Mouse (Mus musculus): Measurements from ENCODE around the gene Gm8677. TPM values are rescaled to one million over a fixed set of nuclear protein-coding genes. Genes with fewer than 3 reads are reported as not detected.
"Not testable (repeated sequence)": the region's sequence is repeated elsewhere in the genome, so short reads cannot be mapped to it uniquely, and the experiment has no call there.

The Gm8677 gene
- not detected in 2 replicates for polyA plus RNA-seq (2015; fragmentation: Nextera tagmentation; extraction: Ambion mirVana)

DNA sequence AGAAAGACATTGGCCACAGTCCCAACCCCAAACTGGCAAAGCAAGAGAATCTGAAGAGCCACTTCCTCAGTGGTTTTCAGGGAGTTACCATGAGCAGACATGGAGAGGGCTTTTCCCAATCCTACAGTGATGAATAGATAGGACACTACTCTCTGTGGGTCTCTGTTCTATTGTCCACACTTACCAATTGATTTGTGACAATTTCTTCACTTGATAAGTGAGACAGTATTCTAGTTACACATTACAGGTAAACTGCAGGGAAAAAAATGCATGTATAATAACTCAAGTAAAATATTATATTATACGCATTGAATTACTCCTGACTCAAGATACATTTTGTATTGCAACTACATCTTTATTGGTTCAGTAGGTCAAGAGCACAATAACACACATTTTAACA, at the start of gene Gm8677:
Gene Gm8677 (minus strand): TSS at position 101 of the 400 bp plus-strand sequence.
- not testable (repeated sequence) for ATAC-seq (ENCODE audit: low read depth); H3K4me1 ChIP-seq (ENCODE audit: control insufficient read depth, low read depth, low read length); H3K27ac ChIP-seq (ENCODE audit: low read length); H3K4me3 ChIP-seq (ENCODE audit: low read depth, low read length); H3K9ac ChIP-seq (ENCODE audit: low read depth, low read length); H3K27me3 ChIP-seq (ENCODE audit: control insufficient read depth, insufficient read depth, low read depth, low read length); H3K9me3 ChIP-seq (replicated peaks; ENCODE audit: control insufficient read depth, low read length); H3K4me2 ChIP-seq (ENCODE audit: low read depth, low read length); H3K36me3 ChIP-seq (ENCODE audit: control insufficient read depth, insufficient read depth)
- whole genome bisulfite sequencing (ENCODE audit: insufficient replicate concordance): no CpG with 5 or more reads among the region's 1 CpGs

- H3K9ac ChIP-seq (ENCODE audit: low read depth, low read length); H3K27ac ChIP-seq (ENCODE audit: low read length); H3K4me1 ChIP-seq (ENCODE audit: control insufficient read depth, low read depth, low read length); H3K4me3 ChIP-seq (ENCODE audit: low read depth, low read length); ATAC-seq (ENCODE audit: low read depth); H3K36me3 ChIP-seq (ENCODE audit: control insufficient read depth, insufficient read depth); H3K9me3 ChIP-seq (replicated peaks; ENCODE audit: control insufficient read depth, low read length); H3K27me3 ChIP-seq (ENCODE audit: control insufficient read depth, insufficient read depth, low read depth, low read length); H3K4me2 ChIP-seq (ENCODE audit: low read depth, low read length): not testable (repeated sequence)
- no CpG with 5 or more reads among the region's 3 CpGs for WGBS (ENCODE audit: insufficient replicate concordance)
Observed at GRCm38 (mm10) chr7:22565243-22565642, 30.6 kb upstream of the Gm8677 start, which contains the start of gene Gm4201. Gm4201 (minus strand) TSS chr7:22565343.

GRCm38 (mm10) chr7:22522667-22523066, 12.0 kb downstream of the Gm8677 start, which contains the start of gene Vmn1r152:
Vmn1r152 (plus strand) TSS chr7:22522967.
- H3K4me2 ChIP-seq (ENCODE audit: low read depth, low read length); ATAC-seq (ENCODE audit: low read depth); H3K27me3 ChIP-seq (ENCODE audit: control insufficient read depth, insufficient read depth, low read depth, low read length); H3K27ac ChIP-seq (ENCODE audit: low read length); H3K4me3 ChIP-seq (ENCODE audit: low read depth, low read length); H3K36me3 ChIP-seq (ENCODE audit: control insufficient read depth, insufficient read depth); H3K9ac ChIP-seq (ENCODE audit: low read depth, low read length); H3K4me1 ChIP-seq (ENCODE audit: control insufficient read depth, low read depth, low read length); H3K9me3 ChIP-seq (replicated peaks; ENCODE audit: control insufficient read depth, low read length): not testable (repeated sequence)
- WGBS (ENCODE audit: insufficient replicate concordance): no CpG with 5 or more reads among the region's 3 CpGs

GRCm38 (mm10) chr7:22499578-22499977, 35.1 kb downstream of the Gm8677 start, which contains the start of gene Vmn1r151:
Vmn1r151 (minus strand) TSS chr7:22499678.
- H3K27ac ChIP-seq (ENCODE audit: low read length); H3K36me3 ChIP-seq (ENCODE audit: control insufficient read depth, insufficient read depth); H3K4me3 ChIP-seq (ENCODE audit: low read depth, low read length); H3K4me2 ChIP-seq (ENCODE audit: low read depth, low read length); H3K9ac ChIP-seq (ENCODE audit: low read depth, low read length); H3K27me3 ChIP-seq (ENCODE audit: control insufficient read depth, insufficient read depth, low read depth, low read length); H3K9me3 ChIP-seq (replicated peaks; ENCODE audit: control insufficient read depth, low read length); H3K4me1 ChIP-seq (ENCODE audit: control insufficient read depth, low read depth, low read length); ATAC-seq (ENCODE audit: low read depth): not testable (repeated sequence)
- 13% methylated on average over 1 of the region's 3 CpGs for WGBS (ENCODE audit: insufficient replicate concordance)

Other genes with a start within 250 kb of the Gm8677 start
- not detected in 2 replicates for gene Gm4187, start 205.2 kb downstream of the Gm8677 start, polyA plus RNA-seq (2015; fragmentation: Nextera tagmentation; extraction: Ambion mirVana)
- gene Gm8660, start 163.8 kb downstream of the Gm8677 start, polyA plus RNA-seq (2015; fragmentation: Nextera tagmentation; extraction: Ambion mirVana): not detected in 2 replicates
- gene Vmn1r148, start 121.3 kb downstream of the Gm8677 start, polyA plus RNA-seq (2015; fragmentation: Nextera tagmentation; extraction: Ambion mirVana): not detected in 2 replicates
- gene Vmn1r149, start 96.7 kb downstream of the Gm8677 start, polyA plus RNA-seq (2015; fragmentation: Nextera tagmentation; extraction: Ambion mirVana): not detected in 2 replicates
- gene Gm10665, start 70.8 kb downstream of the Gm8677 start, polyA plus RNA-seq (2015; fragmentation: Nextera tagmentation; extraction: Ambion mirVana): not detected in 2 replicates
- not detected in 2 replicates for gene Vmn1r151, start 35.2 kb downstream of the Gm8677 start, polyA plus RNA-seq (2015; fragmentation: Nextera tagmentation; extraction: Ambion mirVana)
- gene Vmn1r152, start 11.9 kb downstream of the Gm8677 start, polyA plus RNA-seq (2015; fragmentation: Nextera tagmentation; extraction: Ambion mirVana): not detected in 2 replicates
- not detected in 2 replicates for gene Gm4201, start 30.5 kb upstream of the Gm8677 start, polyA plus RNA-seq (2015; fragmentation: Nextera tagmentation; extraction: Ambion mirVana)
- gene Gm4565, start 53.2 kb upstream of the Gm8677 start, polyA plus RNA-seq (2015; fragmentation: Nextera tagmentation; extraction: Ambion mirVana): not detected in 2 replicates
- gene Vmn1r155, start 123.1 kb upstream of the Gm8677 start, polyA plus RNA-seq (2015; fragmentation: Nextera tagmentation; extraction: Ambion mirVana): not detected in 2 replicates
- gene Gm8693, start 157.4 kb upstream of the Gm8677 start, polyA plus RNA-seq (2015; fragmentation: Nextera tagmentation; extraction: Ambion mirVana): not detected in 2 replicates
- not detected in 2 replicates for gene Gm4567, start 184.8 kb upstream of the Gm8677 start, polyA plus RNA-seq (2015; fragmentation: Nextera tagmentation; extraction: Ambion mirVana)
- gene Vmn1r157, start 226.8 kb upstream of the Gm8677 start, polyA plus RNA-seq (2015; fragmentation: Nextera tagmentation; extraction: Ambion mirVana): not detected in 2 replicates

All from liver, embryonic 16.5 days (tissue).